Mouse (Mus musculus) bone marrow, adult 2 months (tissue): ENCODE measurements at regions not wholly inside any gene's neighbourhood (a gene's known extent, or its start where the extent isn't known, plus 50 kb on each side); places are given as distances from the start of the nearest gene placed in this dataset.

Source experiments
- H3K27ac ChIP-seq: fragments of 200-500 bp; 2 replicates; pipeline ENCODE4 v1.5.1; 2012; ENCODE audit warnings: low read depth, mild to moderate bottlenecking, control low read depth, inconsistent platforms, low read length; ENCODE audit not compliant: control insufficient read depth, poor library complexity, insufficient read depth
- H3K4me1 ChIP-seq: fragments of 200-500 bp; 2 replicates; pipeline ENCODE4 v1.6.1; 2011; ENCODE audit warnings: low read length; ENCODE audit not compliant: control insufficient read depth, insufficient read depth
- H3K4me3 ChIP-seq: fragments of 200-500 bp; replicated peaks from 2 replicates; pipeline ENCODE3; 2011; ENCODE audit warnings: mild to moderate bottlenecking, low read depth, low read length, control low read depth; ENCODE audit not compliant: control insufficient read depth
- CTCF ChIP-seq: fragments of 200-500 bp; IDR thresholded peaks from 2 replicates; pipeline ENCODE4 v1.5.1; 2011; ENCODE audit warnings: low read length, control low read depth; ENCODE audit not compliant: control insufficient read depth, insufficient read depth
- POLR2A ChIP-seq: fragments of 200-500 bp; IDR thresholded peaks from 2 replicates; pipeline ENCODE4 v1.6.1; 2011; ENCODE audit warnings: low read depth, mild to moderate bottlenecking, control low read depth, low read length, borderline replicate concordance; ENCODE audit not compliant: control insufficient read depth
- WGBS: fragments of 180-500 bp; shearing (Covaris S2); methylation state at CpG from one replicate; pipeline ENCODE4 v1.1.7; 2018; 5-methylcytosine and 5-hydroxymethylcytosine counted together

DNA sequence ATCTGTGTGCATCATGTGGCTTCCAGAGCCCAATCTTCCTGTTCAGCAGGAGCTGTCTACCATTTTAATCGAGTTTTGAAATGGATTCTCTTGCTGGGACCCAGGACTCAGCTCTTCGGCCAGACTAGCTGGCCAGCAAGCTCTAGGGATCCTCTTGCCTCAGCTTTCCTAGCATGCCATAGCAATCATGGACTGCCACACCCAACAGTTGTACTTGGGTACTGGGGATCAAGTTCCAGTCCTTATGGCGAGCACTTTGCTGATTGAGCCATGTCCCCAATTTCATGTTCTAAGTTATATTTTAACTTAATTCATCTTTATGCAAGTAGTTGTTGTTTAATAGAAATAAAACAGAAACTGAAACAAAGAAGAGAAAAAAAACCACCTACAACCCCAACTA, 202.1 kb downstream of the Bmp2 start:
- TF ChIP-seq POLR2A (no peak), CTCF (no peak)
- no peaks in the 10 kb centered on the region for H3K4me1 ChIP-seq
- 72% methylated on average over 3 of the region's 3 CpGs for WGBS
- no peak overlapping the region for H3K4me3 ChIP-seq
- H3K27ac ChIP-seq, result no peak overlapping the region

DNA sequence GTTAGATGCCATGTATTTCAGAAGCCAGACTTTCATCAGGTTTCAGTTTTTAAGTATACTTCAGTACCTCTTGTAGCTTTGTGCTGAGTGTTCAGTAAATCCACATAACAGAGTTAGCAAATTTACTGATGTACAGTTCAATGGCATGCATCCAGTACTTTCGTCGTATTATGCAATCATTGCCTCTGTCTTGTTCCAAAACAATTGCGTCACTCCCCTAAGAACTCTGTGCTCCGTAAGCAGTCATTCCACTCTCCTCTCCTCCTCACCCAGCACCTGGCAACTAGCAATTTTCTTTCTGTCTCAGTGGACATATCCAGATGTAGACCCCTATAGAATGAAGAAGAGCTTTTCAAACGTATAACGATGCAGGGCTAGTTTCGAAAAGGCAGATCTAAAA, 209.5 kb downstream of the Bmp2 start:
- TF ChIP-seq CTCF, result no peak
- TF ChIP-seq POLR2A, result no peak
- Histone ChIP-seq H3K27ac (no peak overlapping the region), H3K4me3 (no peak overlapping the region), H3K4me1 (no peaks in the 10 kb centered on the region)
- WGBS, result 60% methylated on average over 7 of the region's 7 CpGs

DNA sequence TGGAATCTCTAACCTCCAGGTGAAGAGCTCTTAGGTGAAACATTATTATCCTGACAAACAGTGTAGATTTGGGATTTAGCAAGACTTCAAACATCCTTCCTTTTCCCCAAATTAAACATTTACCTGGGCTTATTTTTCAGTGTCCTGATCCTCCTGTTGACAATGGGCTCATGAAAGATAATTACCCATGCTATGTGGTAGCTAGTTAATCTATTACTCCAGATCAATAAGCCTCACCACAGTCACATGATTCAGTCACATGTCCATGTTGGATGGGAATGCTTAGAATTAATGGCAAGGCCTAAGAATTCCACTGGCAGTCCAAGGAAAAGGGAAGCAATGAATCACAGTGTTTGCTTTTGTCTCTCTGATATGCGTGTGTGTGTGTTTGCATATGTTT, 216.6 kb downstream of the Bmp2 start:
- 77% methylated on average over 1 of the region's 1 CpGs for WGBS
- no peaks in the 10 kb centered on the region for H3K4me1 ChIP-seq
- no peak overlapping the region for H3K4me3 ChIP-seq
- no peak overlapping the region for H3K27ac ChIP-seq
- no peak for TF ChIP-seq CTCF

DNA sequence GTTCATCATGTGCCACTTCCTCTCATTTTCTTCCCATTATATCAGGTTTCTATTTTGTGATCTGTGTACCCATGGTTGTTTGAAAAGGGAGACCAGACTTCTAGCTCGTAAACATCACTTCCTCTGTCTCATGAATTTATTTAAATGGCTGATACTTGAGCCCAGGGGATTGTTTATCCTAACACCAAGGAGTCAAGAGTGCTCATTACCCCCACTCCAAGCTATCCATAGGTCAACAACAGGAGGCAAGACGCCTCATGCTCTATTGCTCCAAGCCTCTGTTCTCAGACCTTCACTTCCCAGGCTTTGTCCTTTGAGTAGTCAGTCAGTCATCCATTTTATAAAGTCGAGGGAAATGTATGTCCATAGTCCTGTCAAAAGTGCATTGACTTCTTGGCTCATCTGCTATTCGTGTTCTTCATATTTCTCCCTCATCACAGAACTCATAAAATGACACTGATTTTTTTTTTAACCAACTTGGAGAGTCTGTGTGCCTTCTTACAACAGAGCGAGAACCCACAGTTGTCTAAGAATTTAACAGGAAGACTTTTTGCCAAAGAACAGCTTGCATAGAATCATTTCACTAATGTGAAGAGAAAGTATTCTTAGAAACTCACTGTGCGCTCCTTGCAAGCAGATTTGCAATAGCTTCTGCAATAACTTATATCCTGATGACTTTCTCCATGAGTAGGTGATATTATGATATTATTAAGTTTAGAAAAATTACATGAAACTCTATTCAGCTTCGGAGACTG, 231.8 kb downstream of the Bmp2 start:
- H3K4me1 ChIP-seq, result no peaks in the 10 kb centered on the region
- no peak for TF ChIP-seq POLR2A
- no peak for TF ChIP-seq CTCF
- H3K4me3 ChIP-seq, result no peak overlapping the region
- 69% methylated on average over 7 of the region's 7 CpGs for WGBS
- no peak overlapping the region for H3K27ac ChIP-seq

DNA sequence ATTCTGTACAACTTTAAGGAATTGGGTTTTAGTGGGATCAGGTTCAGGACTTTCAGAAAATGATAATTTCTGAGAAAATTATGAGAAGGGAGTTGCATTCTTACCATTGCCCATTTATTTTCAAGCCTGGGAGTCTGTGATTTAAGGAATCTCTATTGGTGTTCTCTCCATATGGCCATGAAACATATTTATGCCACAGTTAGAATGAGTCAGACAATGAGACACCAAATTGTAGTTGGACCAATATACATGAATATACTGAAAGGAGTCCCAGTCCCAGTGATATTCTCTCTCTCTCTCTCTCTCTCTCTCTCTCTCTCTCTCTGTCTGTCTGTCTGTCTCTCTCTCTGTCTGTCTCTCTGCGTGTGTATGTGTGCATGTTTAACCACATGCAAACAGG, 239.1 kb downstream of the Bmp2 start:
- H3K27ac ChIP-seq, result no peak overlapping the region
- H3K4me1 ChIP-seq, result no peaks in the 10 kb centered on the region
- TF ChIP-seq POLR2A, result no peak
- TF ChIP-seq CTCF, result no peak
- H3K4me3 ChIP-seq, result no peak overlapping the region
- 5% methylated on average over 1 of the region's 1 CpGs for WGBS

DNA sequence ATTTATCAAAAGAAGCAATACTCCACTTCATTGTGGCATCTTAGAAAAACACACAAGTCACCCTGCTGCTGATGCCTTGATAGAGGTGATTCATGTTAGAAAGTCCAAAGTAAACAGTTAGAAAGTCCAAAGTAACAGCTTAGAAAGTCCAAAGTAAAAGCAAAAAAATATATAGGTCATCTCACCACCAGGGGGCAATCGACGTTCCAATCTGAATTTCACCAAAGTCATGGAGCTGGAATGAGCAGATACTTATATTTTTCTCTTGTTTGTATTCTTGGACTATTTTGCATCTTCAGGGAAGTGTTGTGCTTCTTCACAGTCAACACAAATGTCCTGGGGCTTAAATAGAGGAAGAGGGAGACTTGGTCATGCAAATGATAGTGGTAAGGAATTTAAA, 241.3 kb downstream of the Bmp2 start:
- H3K4me1 ChIP-seq, result no peaks in the 10 kb centered on the region
- H3K27ac ChIP-seq, result no peak overlapping the region
- TF ChIP-seq CTCF, result no peak
- TF ChIP-seq POLR2A, result no peak
- no peak overlapping the region for H3K4me3 ChIP-seq
- 15% methylated on average over 2 of the region's 2 CpGs for WGBS

DNA sequence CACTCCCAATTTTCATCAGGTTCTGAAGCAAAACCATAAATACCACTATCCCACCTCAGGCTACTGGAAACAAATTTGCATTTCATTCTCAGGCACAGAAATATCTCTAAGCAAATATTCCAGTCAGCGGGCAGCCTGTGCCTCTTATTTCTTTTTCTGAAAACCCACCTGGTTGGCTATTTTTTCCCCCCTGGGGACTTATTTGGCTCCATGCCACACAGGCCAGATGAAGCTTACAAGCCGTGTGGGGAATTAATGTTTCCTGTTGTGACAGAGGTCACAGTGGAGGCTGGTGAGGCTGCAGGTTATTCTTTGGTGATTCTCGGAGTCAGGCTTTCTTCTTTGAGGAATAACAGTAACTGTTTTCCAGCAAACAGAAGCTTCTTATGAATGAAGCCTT, 250.7 kb downstream of the Bmp2 start:
- Histone ChIP-seq H3K4me3 (no peak overlapping the region), H3K4me1 (no peaks in the 10 kb centered on the region), H3K27ac (no peak overlapping the region)
- 32% methylated on average over 3 of the region's 3 CpGs for WGBS
- TF ChIP-seq CTCF (no peak), POLR2A (no peak)

DNA sequence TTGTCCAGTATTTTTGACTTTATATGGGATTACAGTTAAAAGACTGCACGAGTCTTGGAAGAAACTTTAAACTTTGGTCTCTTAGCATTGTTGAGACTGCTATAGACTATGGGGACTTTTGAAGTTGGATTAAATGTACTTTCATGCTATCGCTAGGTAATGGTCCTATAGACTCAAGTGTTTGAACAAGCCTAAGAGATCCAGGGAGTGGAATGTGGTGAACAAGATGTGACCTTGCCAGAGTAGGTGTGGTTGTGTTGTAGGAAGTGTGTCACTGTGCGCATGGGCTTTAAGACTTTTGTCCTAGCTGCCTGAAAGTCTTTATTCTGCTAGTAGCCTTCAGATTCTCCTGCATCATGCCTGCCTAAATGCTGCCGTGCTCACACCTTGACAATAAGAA, 269.5 kb downstream of the Bmp2 start:
- WGBS, result 81% methylated on average over 4 of the region's 4 CpGs
- H3K27ac ChIP-seq, result no peak overlapping the region
- no peak for TF ChIP-seq CTCF
- no peak for TF ChIP-seq POLR2A
- no peaks in the 10 kb centered on the region for H3K4me1 ChIP-seq
- H3K4me3 ChIP-seq, result no peak overlapping the region

DNA sequence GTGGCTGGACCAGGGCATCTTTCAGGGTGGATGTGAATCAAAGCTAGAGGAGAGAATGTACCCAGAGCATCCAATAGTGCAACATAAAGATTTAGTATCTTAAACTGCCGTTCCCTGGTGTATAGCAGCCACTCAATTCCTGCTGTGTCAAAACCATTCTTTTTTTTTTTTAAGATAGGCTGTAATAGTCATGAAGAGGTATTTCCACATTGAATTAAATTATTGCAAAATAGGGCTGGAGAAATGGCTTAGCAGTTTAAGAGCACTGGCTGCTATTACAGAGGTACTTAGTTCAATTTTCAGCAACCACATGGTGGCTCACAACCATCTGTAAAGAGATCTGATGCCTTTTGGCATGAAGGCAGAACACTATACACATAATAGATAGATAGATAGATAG, 277.4 kb downstream of the Bmp2 start:
- H3K27ac ChIP-seq, result no peak overlapping the region
- no peaks in the 10 kb centered on the region for H3K4me1 ChIP-seq
- WGBS, result 87% methylated on average over 1 of the region's 1 CpGs
- no peak overlapping the region for H3K4me3 ChIP-seq
- TF ChIP-seq CTCF, result no peak
- no peak for TF ChIP-seq POLR2A
